Mouse (Mus musculus) T-helper 17 cell (primary cell): ENCODE results near the gene Mgat4a.

Source experiments
- in situ Hi-C, 2 experiments: fragments of 300-600 bp; cut with MboI, MseI; formaldehyde crosslinking; loops; 1 replicate in 1 of 2; 2 replicates in 1 of 2; pipeline ENCODE4 v1.15.1; 2025; ENCODE audit warnings: high pct_unique_total_duplicates in 2 of 2

Gene Mgat4a

DNA sequence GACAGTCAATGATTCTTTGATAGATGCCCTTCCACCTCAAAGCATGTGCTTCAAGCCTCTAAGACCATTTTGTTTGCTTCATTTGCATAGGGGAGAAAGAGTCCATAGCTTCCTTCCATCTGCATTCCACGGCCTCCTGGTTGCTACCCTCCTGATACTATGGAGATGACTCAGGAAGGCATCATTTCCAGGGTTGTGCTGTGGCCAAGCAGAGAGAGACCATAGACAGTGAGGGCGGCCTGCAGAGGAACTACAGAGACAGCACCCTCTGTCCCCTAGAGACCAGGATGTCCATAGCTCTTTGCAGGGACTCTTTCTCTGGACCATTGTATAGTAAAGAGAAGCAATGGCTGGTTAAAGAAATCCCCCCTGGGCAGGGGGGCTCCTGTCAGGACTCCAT, 135.7 kb downstream of the Mgat4a start:
- in situ Hi-C loops = no loop called here

DNA sequence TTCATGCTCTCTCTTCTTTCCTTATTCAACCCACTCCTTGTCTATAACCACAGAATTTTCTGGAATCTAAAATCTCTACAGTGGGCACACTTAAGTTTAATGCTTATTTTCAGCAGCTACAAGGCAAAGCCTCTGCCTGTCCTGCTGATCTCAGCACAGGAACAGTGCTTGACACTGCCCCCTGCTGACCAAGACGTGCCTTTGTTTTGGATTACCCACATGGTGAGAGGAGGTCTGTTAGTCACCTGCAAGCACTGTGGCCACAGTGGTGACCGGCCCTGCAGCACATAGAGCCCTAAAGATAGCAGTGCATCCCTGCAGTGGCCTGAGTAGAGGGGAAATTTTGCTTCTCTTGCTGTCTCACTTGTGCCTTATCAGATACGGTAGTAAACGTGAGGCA, 139.1 kb downstream of the Mgat4a start:
- in situ Hi-C loops = loop anchor here (5.0 kb wide), 2 partner anchors 64 to 129 kb away; no protein-coding TSS in a partner anchor

DNA sequence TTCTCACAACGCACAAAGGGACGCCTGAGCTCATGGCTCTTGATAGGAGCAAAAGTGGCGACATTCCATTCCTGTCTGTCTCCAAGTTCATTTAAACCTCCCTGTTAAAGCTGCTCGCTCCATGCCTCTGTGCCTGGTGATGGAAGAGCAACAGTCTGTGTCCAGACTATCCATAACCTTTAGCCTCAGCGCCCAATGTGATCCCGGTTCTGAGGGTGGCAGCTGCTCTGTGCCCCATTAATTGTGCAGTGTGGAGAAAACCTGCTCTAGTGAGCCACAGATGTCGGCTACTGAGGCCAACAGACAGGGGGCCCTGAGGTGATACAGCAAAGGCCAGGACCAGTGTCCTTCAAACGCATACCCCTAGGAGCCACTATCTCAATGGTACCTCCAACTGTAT, 141.1 kb downstream of the Mgat4a start:
- in situ Hi-C loops = loop anchor here (5.0 kb wide), 2 partner anchors 62 to 127 kb away; no protein-coding TSS in a partner anchor

DNA sequence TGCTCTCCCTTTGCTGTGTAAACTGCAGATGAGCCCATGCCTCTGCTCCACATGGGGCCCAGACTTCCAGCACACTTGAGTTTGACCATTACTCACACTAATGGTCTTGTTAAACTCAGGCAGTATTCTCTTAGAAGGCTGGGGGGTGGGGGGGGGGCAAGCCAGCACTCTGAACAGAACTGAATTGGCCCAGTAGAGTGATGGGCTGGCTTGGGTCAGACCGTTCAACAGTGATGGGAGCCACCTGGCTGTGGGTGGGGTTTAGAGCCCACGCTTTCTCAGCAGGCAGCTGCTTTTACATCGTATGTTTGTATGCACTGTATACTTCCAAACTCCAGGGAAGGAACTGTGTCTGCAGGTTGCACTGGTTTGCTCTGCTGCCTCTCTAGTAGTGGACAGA, 141.9 kb downstream of the Mgat4a start:
- in situ Hi-C loops = no loop called here

DNA sequence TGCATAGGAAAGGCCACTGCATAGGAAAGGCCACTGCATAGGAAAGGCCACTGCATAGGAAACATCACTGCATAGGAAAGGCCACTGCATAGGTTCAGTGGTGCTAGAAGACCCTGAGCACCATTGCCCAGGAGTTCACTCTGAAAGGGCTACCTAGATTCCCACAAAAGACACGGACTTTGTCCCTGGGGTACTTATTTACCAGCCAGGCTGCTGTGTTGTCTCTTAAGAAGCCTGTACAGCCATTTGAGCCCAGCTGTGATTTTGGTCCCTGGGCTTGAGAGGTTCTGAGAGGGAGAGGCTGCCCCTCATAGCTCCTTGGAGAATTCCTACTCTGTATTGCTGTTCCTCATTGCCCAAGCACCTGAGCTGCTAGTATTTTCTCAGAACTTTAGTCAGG, 144.3 kb downstream of the Mgat4a start:
- in situ Hi-C loops = no loop called here

DNA sequence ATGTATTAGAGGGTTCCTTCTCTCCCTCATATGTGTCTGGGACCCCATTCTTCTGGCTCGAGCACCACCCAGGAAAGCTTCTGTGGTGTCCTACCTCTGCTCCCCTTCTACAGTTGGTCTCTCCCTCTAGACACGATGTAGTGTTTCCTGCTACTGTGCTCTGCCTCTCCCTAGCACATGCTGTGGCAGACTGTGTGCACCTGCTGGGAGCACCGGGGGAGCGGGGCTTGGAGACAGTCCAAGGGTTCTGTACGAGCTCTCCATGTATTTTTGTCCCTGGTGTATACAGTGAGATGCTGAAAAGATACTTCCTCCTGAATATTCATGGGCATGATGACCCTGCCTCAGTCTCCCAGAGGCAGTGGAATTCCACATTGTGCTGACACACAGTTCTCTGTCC, 147.6 kb downstream of the Mgat4a start:
- in situ Hi-C loops = no loop called here
